Mouse (Mus musculus): Measurements from ENCODE around the gene Pop5.

- TF ChIP-seq CTCF (IDR thresholded peaks at IDR 0.05; ENCODE audit: low read depth, low read length) (no peak), POLR2A (IDR thresholded peaks at IDR 0.05; ENCODE audit: extremely low read depth, insufficient read depth, low read length) (no peak)
Measured at GRCm38 (mm10) chr5:115267469-115268045, 31.9 kb downstream of the Pop5 start.
